In the genomic region with DNA sequence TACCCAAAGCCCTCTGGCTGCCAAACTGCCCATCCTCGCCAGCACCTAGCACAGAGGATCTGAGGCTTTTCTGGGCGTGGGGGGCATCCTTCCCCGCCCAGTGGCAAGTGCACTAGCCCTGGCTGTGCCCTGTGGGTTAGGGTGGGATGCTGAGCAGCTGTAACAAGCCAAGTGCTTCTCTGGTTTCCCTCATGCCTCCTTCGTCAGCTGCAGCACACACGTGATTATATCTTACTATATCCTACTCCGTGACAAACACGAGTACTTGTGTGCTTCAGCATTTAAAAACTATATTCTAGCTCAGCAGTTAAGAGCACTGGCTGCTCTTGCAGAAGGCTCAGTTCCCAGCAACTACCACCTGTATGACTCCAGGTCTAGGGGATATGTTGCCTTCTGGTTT, we compare ENCODE assay signal across 19 mouse cellular contexts. TPM values are rescaled to one million over a fixed set of nuclear protein-coding genes. Genes with fewer than 3 reads are reported as not detected.
DNase-seq lines count a peak whose midpoint lies in the region; ATAC-seq lines count a peak whose summit lies in the region.
"Had no signal": no experiment of that assay in that cellular context is flagged by ENCODE, and none has a peak within 500 bp of the region (broad histone marks: within the 10 kb centered on the region; RNA-seq: fewer than 3 reads in every experiment).

No protein-coding gene starts in this region.

- no peaks in the 10 kb centered on the region for H3K9me3 ChIP-seq in hindbrain, embryonic 10.5 days
- no peaks in the 10 kb centered on the region for H3K9me3 ChIP-seq in hindbrain, embryonic 11.5 days (ENCODE audit: control insufficient read depth, low read length)
- no peaks in the 10 kb centered on the region for H3K9me3 ChIP-seq in midbrain, embryonic 10.5 days (replicated peaks)
- no peaks in the 10 kb centered on the region for H3K9me3 ChIP-seq in midbrain, embryonic 13.5 days
- H3K9me3 ChIP-seq in limb, embryonic 13.5 days, result no peaks in the 10 kb centered on the region
- no peaks in the 10 kb centered on the region for H3K9me3 ChIP-seq in forebrain, embryonic 16.5 days (ENCODE audit: control insufficient read depth, low read length)
- H3K9me3 ChIP-seq: heart, embryonic 15.5 days; limb, embryonic 15.5 days; liver, embryonic 15.5 days; megakaryocyte, embryonic 14.5 days had no signal

- no peak for ATAC-seq in hindbrain, embryonic 11.5 days (ENCODE audit: low FRiP score)
- no peak for ATAC-seq in midbrain, embryonic 13.5 days
- no peak; the same call in 1 of the 2 replicates for ATAC-seq in limb, embryonic 13.5 days (ENCODE audit: low FRiP score, low read depth)
- ATAC-seq in forebrain, embryonic 16.5 days, result no peak
- ATAC-seq: midbrain, embryonic 16.5 days had no signal

- H3K4me3 ChIP-seq in hindbrain, embryonic 10.5 days, result no peak overlapping the region
- H3K4me3 ChIP-seq in hindbrain, embryonic 11.5 days (ENCODE audit: low read depth, low read length), result no peak overlapping the region
- H3K4me3 ChIP-seq in midbrain, embryonic 10.5 days, result no peak overlapping the region
- H3K4me3 ChIP-seq in midbrain, embryonic 13.5 days (replicated peaks), result no peak overlapping the region
- H3K4me3 ChIP-seq in limb, embryonic 13.5 days, result no peak overlapping the region
- no peak overlapping the region for H3K4me3 ChIP-seq in forebrain, embryonic 16.5 days (replicated peaks; ENCODE audit: low read length)
- H3K4me3 ChIP-seq: heart, embryonic 15.5 days; limb, embryonic 15.5 days; liver, embryonic 15.5 days; megakaryocyte, embryonic 14.5 days had no signal

- no peak for DNase-seq in hindbrain, embryonic 10.5 days (ENCODE audit: low spot score)
- DNase-seq in hindbrain, embryonic 11.5 days (ENCODE audit: low spot score), result no peak
- no peak for DNase-seq in midbrain, embryonic 10.5 days (ENCODE audit: low spot score)
- peak; percentile 40 for DNase-seq in brain, adult 2 months (ENCODE audit: low read depth, low spot score)
- DNase-seq: cerebellum, adult 2 months; cerebellum, postnatal 36 days; kidney, adult 18-20 months; lung, postnatal 14 days; spleen, adult 18-20 months had no signal

- no peaks in the 10 kb centered on the region for H3K36me3 ChIP-seq in hindbrain, embryonic 10.5 days
- H3K36me3 ChIP-seq in hindbrain, embryonic 11.5 days (ENCODE audit: control insufficient read depth, insufficient read depth, low read length), result no peaks in the 10 kb centered on the region
- H3K36me3 ChIP-seq in midbrain, embryonic 10.5 days, result no peaks in the 10 kb centered on the region
- no peaks in the 10 kb centered on the region for H3K36me3 ChIP-seq in midbrain, embryonic 13.5 days
- H3K36me3 ChIP-seq in limb, embryonic 13.5 days, result no peaks in the 10 kb centered on the region
- no peaks in the 10 kb centered on the region for H3K36me3 ChIP-seq in forebrain, embryonic 16.5 days (ENCODE audit: control insufficient read depth, insufficient read depth)
- H3K36me3 ChIP-seq: heart, embryonic 15.5 days; limb, embryonic 15.5 days; liver, embryonic 15.5 days had no signal

- no peaks in the 10 kb centered on the region for H3K27me3 ChIP-seq in hindbrain, embryonic 10.5 days (ENCODE audit: insufficient read depth, poor library complexity, severe bottlenecking)
- no peaks in the 10 kb centered on the region for H3K27me3 ChIP-seq in hindbrain, embryonic 11.5 days (ENCODE audit: control insufficient read depth, insufficient read depth, low read length)
- no peaks in the 10 kb centered on the region; the same call in 1 of the 2 replicates for H3K27me3 ChIP-seq in midbrain, embryonic 10.5 days (ENCODE audit: low read depth, poor library complexity, severe bottlenecking)
- no peaks in the 10 kb centered on the region for H3K27me3 ChIP-seq in midbrain, embryonic 13.5 days
- no peaks in the 10 kb centered on the region for H3K27me3 ChIP-seq in limb, embryonic 13.5 days
- H3K27me3 ChIP-seq in forebrain, embryonic 16.5 days (replicated peaks; ENCODE audit: control insufficient read depth, insufficient read depth, low read length), result no peaks in the 10 kb centered on the region
- H3K27me3 ChIP-seq: CH12.LX; heart, embryonic 15.5 days; limb, embryonic 15.5 days; liver, embryonic 15.5 days had no signal

- no peak overlapping the region for H3K4me2 ChIP-seq in hindbrain, embryonic 11.5 days (replicated peaks; ENCODE audit: low read depth, low read length)
- H3K4me2 ChIP-seq in midbrain, embryonic 13.5 days (replicated peaks), result no peak overlapping the region
- no peak overlapping the region for H3K4me2 ChIP-seq in limb, embryonic 13.5 days (replicated peaks)
- no peak overlapping the region for H3K4me2 ChIP-seq in forebrain, embryonic 16.5 days (ENCODE audit: low read length)
- H3K4me2 ChIP-seq: heart, embryonic 15.5 days; limb, embryonic 15.5 days; liver, embryonic 15.5 days had no signal

- peaks cover 48% of the 10 kb centered on the region for H3K4me1 ChIP-seq in hindbrain, embryonic 10.5 days (replicated peaks)
- 0 out of 2 replicates have a peak, but pooled peaks cover 5% of the 10 kb centered on the region for H3K4me1 ChIP-seq in hindbrain, embryonic 11.5 days (replicated peaks; ENCODE audit: control insufficient read depth, insufficient read depth, low read length)
- H3K4me1 ChIP-seq in midbrain, embryonic 10.5 days, result peaks cover 42% of the 10 kb centered on the region
- peaks cover 23% of the 10 kb centered on the region for H3K4me1 ChIP-seq in midbrain, embryonic 13.5 days (replicated peaks)
- peaks cover 32% of the 10 kb centered on the region for H3K4me1 ChIP-seq in limb, embryonic 13.5 days
- H3K4me1 ChIP-seq in forebrain, embryonic 16.5 days (replicated peaks; ENCODE audit: control insufficient read depth, insufficient read depth, low read length), result peaks cover 6% of the 10 kb centered on the region

- H3K9ac ChIP-seq in hindbrain, embryonic 11.5 days (ENCODE audit: low read depth, low read length), result no peak overlapping the region
- no peak overlapping the region for H3K9ac ChIP-seq in midbrain, embryonic 13.5 days (replicated peaks)
- no peak overlapping the region for H3K9ac ChIP-seq in limb, embryonic 13.5 days
- H3K9ac ChIP-seq in forebrain, embryonic 16.5 days (replicated peaks; ENCODE audit: low read depth, low read length), result no peak overlapping the region
- H3K9ac ChIP-seq: heart, embryonic 15.5 days; limb, embryonic 15.5 days; liver, embryonic 15.5 days had no signal

- 81% methylated on average over 7 of the region's 7 CpGs for WGBS in hindbrain, embryonic 10.5 days
- 86% methylated on average over 7 of the region's 7 CpGs for WGBS in hindbrain, embryonic 11.5 days
- 84% methylated on average over 7 of the region's 7 CpGs for WGBS in midbrain, embryonic 10.5 days
- WGBS in midbrain, embryonic 13.5 days, result 79% methylated on average over 7 of the region's 7 CpGs
- WGBS in limb, embryonic 13.5 days, result 70% methylated on average over 7 of the region's 7 CpGs
- 80% methylated on average over 7 of the region's 7 CpGs for WGBS in forebrain, embryonic 16.5 days

- H3K27ac ChIP-seq in hindbrain, embryonic 10.5 days, result peak overlapping the region; percentile 69
- H3K27ac ChIP-seq in hindbrain, embryonic 11.5 days (ENCODE audit: low read depth, low read length), result no peak overlapping the region
- peak overlapping the region; percentile 61 for H3K27ac ChIP-seq in midbrain, embryonic 10.5 days (replicated peaks)
- H3K27ac ChIP-seq in midbrain, embryonic 13.5 days, result no peak overlapping the region
- peak overlapping the region; percentile 28; the same call in 1 of the 2 replicates for H3K27ac ChIP-seq in limb, embryonic 13.5 days
- no peak overlapping the region for H3K27ac ChIP-seq in forebrain, embryonic 16.5 days (ENCODE audit: low read length)
- H3K27ac ChIP-seq: heart, embryonic 15.5 days; hindbrain, postnatal 0 days; limb, embryonic 15.5 days; liver, embryonic 15.5 days had no signal

RNA-seq across cellular contexts. Expression of a gene that starts 44.7 kb away (rescaled TPM):
- polyA plus RNA-seq in hindbrain, embryonic 10.5 days (2016; fragmentation: Nextera tagmentation; extraction: Ambion mirVana), result 24.2 TPM in 2 replicates
- polyA plus RNA-seq in hindbrain, embryonic 11.5 days (2014; fragmentation: Nextera tagmentation; extraction: Ambion mirVana), result 13.9 and 16.0 TPM in 2 replicates
- 21.7 and 22.5 TPM in 2 replicates for polyA plus RNA-seq in midbrain, embryonic 10.5 days (2016; fragmentation: Nextera tagmentation; extraction: Ambion mirVana)
- polyA plus RNA-seq in midbrain, embryonic 13.5 days (2015; fragmentation: Nextera tagmentation; extraction: Ambion mirVana), result 10.1 and 11.6 TPM in 2 replicates
- 33.8 and 34.8 TPM in 2 replicates for polyA plus RNA-seq in limb, embryonic 13.5 days (2015; fragmentation: Nextera tagmentation; extraction: Ambion mirVana)
- 7.4 and 7.8 TPM in 2 replicates for polyA plus RNA-seq in forebrain, embryonic 16.5 days (2015; fragmentation: Nextera tagmentation; extraction: Ambion mirVana)

Comparison
In these comparisons a context has a peak if more than half of its experiments do, and no peak if none do; other contexts are left out.
1. H3K27ac ChIP-seq: peak in hindbrain, embryonic 10.5 days (single experiment), midbrain, embryonic 10.5 days (single experiment) and limb, embryonic 13.5 days (single experiment); none in hindbrain, embryonic 11.5 days (single experiment), midbrain, embryonic 13.5 days (single experiment) and forebrain, embryonic 16.5 days (single experiment).